Mouse (Mus musculus): ENCODE measurements around the gene Spint1. TPM values are rescaled to one million over a fixed set of nuclear protein-coding genes. Genes with fewer than 3 reads are reported as not detected.

Gene Spint1
- polyA plus RNA-seq, 1 experiment from 2014 or later = 96.1 TPM

GRCm38 (mm10) chr2:119298330-119298729 lies 61.2 kb downstream of the Spint1 start:
- no peak for ATAC-seq
- H3K4me1 ChIP-seq (replicated peaks) = peaks cover 26% of the 10 kb centered on the region
- H3K9ac ChIP-seq = no peak overlapping the region
- H3K27me3 ChIP-seq (replicated peaks) = no peaks in the 10 kb centered on the region
- H3K4me3 ChIP-seq (replicated peaks) = no peak overlapping the region
- H3K9me3 ChIP-seq = no peaks in the 10 kb centered on the region
- 41% methylated on average over 5 of the region's 5 CpGs for WGBS
- peaks cover 24% of the 10 kb centered on the region for H3K36me3 ChIP-seq
- H3K4me2 ChIP-seq (replicated peaks) = no peak overlapping the region
- no peak overlapping the region for H3K27ac ChIP-seq

GRCm38 (mm10) chr2:119298839-119299238 lies 61.7 kb downstream of the Spint1 start:
- H3K4me3 ChIP-seq (replicated peaks) = no peak overlapping the region
- H3K9me3 ChIP-seq = no peaks in the 10 kb centered on the region
- no peak for ATAC-seq
- no peak overlapping the region for H3K9ac ChIP-seq
- H3K4me2 ChIP-seq (replicated peaks) = no peak overlapping the region
- 87% methylated on average over 2 of the region's 2 CpGs for WGBS
- H3K27ac ChIP-seq = no peak overlapping the region
- peaks cover 26% of the 10 kb centered on the region for H3K4me1 ChIP-seq (replicated peaks)
- no peaks in the 10 kb centered on the region for H3K27me3 ChIP-seq (replicated peaks)
- H3K36me3 ChIP-seq = peaks cover 19% of the 10 kb centered on the region

Other genes starting within 250 kb of the Spint1 start
- 30.4 and 30.6 TPM in 2 replicates for gene Ccdc32, start 208.0 kb upstream of the Spint1 start, polyA plus RNA-seq (2015; fragmentation: Nextera tagmentation; extraction: Ambion mirVana)
- gene Rpusd2, start 202.6 kb upstream of the Spint1 start, polyA plus RNA-seq (2015; fragmentation: Nextera tagmentation; extraction: Ambion mirVana) = 4.8 and 4.9 TPM in 2 replicates
- 41.9 and 53.7 TPM in 2 replicates for gene Knl1, start 190.2 kb upstream of the Spint1 start, polyA plus RNA-seq (2015; fragmentation: Nextera tagmentation; extraction: Ambion mirVana)
- 41.1 and 43.2 TPM in 2 replicates for gene Rad51, start 124.6 kb upstream of the Spint1 start, polyA plus RNA-seq (2015; fragmentation: Nextera tagmentation; extraction: Ambion mirVana)
- gene Rmdn3, start 80.3 kb upstream of the Spint1 start, polyA plus RNA-seq (2015; fragmentation: Nextera tagmentation; extraction: Ambion mirVana) = 48.5 and 49.5 TPM in 2 replicates
- 21.1 and 27.3 TPM in 2 replicates for gene Gchfr, start 69.6 kb upstream of the Spint1 start, polyA plus RNA-seq (2015; fragmentation: Nextera tagmentation; extraction: Ambion mirVana)
- gene Gm14137, start 62.9 kb upstream of the Spint1 start, polyA plus RNA-seq (2015; fragmentation: Nextera tagmentation; extraction: Ambion mirVana) = 0.30 and 0.38 TPM in 2 replicates
- 59.3 and 64.9 TPM in 2 replicates for gene Zfyve19, start 28.7 kb upstream of the Spint1 start, polyA plus RNA-seq (2015; fragmentation: Nextera tagmentation; extraction: Ambion mirVana)
- gene Dnajc17, start 28.6 kb upstream of the Spint1 start, polyA plus RNA-seq (2015; fragmentation: Nextera tagmentation; extraction: Ambion mirVana) = 15.9 and 18.5 TPM in 2 replicates
- gene Ppp1r14d, start 7.5 kb upstream of the Spint1 start, polyA plus RNA-seq (2015; fragmentation: Nextera tagmentation; extraction: Ambion mirVana) = 15.2 and 18.1 TPM in 2 replicates
- gene Rhov, start 33.9 kb downstream of the Spint1 start, polyA plus RNA-seq (2015; fragmentation: Nextera tagmentation; extraction: Ambion mirVana) = 5.2 and 7.1 TPM in 2 replicates
- 20.9 and 22.5 TPM in 2 replicates for gene Vps18, start 51.4 kb downstream of the Spint1 start, polyA plus RNA-seq (2015; fragmentation: Nextera tagmentation; extraction: Ambion mirVana)
- 8.3 and 8.4 TPM in 2 replicates for gene Dll4, start 88.4 kb downstream of the Spint1 start, polyA plus RNA-seq (2015; fragmentation: Nextera tagmentation; extraction: Ambion mirVana)
- 2.3 and 2.7 TPM in 2 replicates for gene Chac1, start 113.9 kb downstream of the Spint1 start, polyA plus RNA-seq (2015; fragmentation: Nextera tagmentation; extraction: Ambion mirVana)
- gene Ino80, start 240.3 kb downstream of the Spint1 start, polyA plus RNA-seq (2015; fragmentation: Nextera tagmentation; extraction: Ambion mirVana) = 4.0 and 4.4 TPM in 2 replicates

Measured in intestine, embryonic 15.5 days (tissue).